Mouse (Mus musculus) lung, embryonic 14.5 days (tissue): ENCODE measurements around the gene Zscan10. TPM values are rescaled to one million over a fixed set of nuclear protein-coding genes. Genes with fewer than 3 reads are reported as not detected.
"Not testable (repeated sequence)": the region's sequence is repeated elsewhere in the genome, so short reads cannot be mapped to it uniquely, and the experiment has no call there.

Experiments
- ATAC-seq: fragments of 200-750 bp; cut with Nextera tagmentation; 2 replicates; pipeline ENCODE4 v1.8.0; 2017; ENCODE audit warnings: mild to moderate bottlenecking, moderate TSS enrichment, moderate library complexity; ENCODE audit not compliant: insufficient read depth
- DNase-seq: peaks from one replicate; pipeline ENCODE4 v3.0.0-alpha.2; 2015
- H3K27ac ChIP-seq: fragments of 300-500 bp; sonication (generic); 2 replicates; pipeline ENCODE4 v1.5.1; 2014; ENCODE audit warnings: low read depth, mild to moderate bottlenecking, moderate library complexity
- H3K27me3 ChIP-seq: fragments of 300-500 bp; sonication (generic); 2 replicates; pipeline ENCODE4 v1.6.1; 2014; ENCODE audit warnings: low read length, control low read depth; ENCODE audit not compliant: insufficient read depth
- H3K36me3 ChIP-seq: fragments of 300-500 bp; sonication (generic); 2 replicates; pipeline ENCODE4 v1.6.1; 2014; ENCODE audit warnings: control low read depth; ENCODE audit not compliant: insufficient read depth
- H3K4me1 ChIP-seq: fragments of 300-500 bp; sonication (generic); 2 replicates; pipeline ENCODE4 v1.6.1; 2014; ENCODE audit warnings: antibody characterized with exemption, control low read depth; ENCODE audit not compliant: insufficient read depth
- H3K4me2 ChIP-seq: fragments of 300-500 bp; sonication (generic); 2 replicates; pipeline ENCODE4 v1.6.1; 2014; ENCODE audit warnings: mild to moderate bottlenecking
- H3K4me3 ChIP-seq: fragments of 300-500 bp; sonication (generic); 2 replicates; pipeline ENCODE4 v1.5.1; 2014; ENCODE audit warnings: low read depth, low read length
- H3K9ac ChIP-seq: fragments of 300-500 bp; sonication (generic); 2 replicates; pipeline ENCODE4 v1.6.1; 2014
- H3K9me3 ChIP-seq: fragments of 300-500 bp; sonication (generic); 2 replicates; pipeline ENCODE4 v1.6.1; 2016; ENCODE audit warnings: low read depth, low read length, control low read depth
- CTCF ChIP-seq: IDR thresholded peaks from 2 replicates; pipeline ENCODE4 v1.5.1; 2016; ENCODE audit warnings: antibody characterized with exemption, low read depth
- WGBS: fragments of 180-500 bp; shearing (Covaris S2); extraction: QIAGEN DNeasy Blood & Tissue Kit; methylation state at CpG from one replicate; pipeline ENCODE4 v1.1.7; 2014; 5-methylcytosine and 5-hydroxymethylcytosine counted together
- polyA plus RNA-seq: library from polyadenylated mRNA; unstranded; fragments of >200 nt; fragmentation: Nextera tagmentation; extraction: Ambion mirVana; gene quantifications from 2 replicates; pipeline ENCODE4 v1.2.1, GENCODE M21; 2014

Zscan10 gene
- polyA plus RNA-seq, 1 experiment from 2014 or later = 0.74 TPM

DNA sequence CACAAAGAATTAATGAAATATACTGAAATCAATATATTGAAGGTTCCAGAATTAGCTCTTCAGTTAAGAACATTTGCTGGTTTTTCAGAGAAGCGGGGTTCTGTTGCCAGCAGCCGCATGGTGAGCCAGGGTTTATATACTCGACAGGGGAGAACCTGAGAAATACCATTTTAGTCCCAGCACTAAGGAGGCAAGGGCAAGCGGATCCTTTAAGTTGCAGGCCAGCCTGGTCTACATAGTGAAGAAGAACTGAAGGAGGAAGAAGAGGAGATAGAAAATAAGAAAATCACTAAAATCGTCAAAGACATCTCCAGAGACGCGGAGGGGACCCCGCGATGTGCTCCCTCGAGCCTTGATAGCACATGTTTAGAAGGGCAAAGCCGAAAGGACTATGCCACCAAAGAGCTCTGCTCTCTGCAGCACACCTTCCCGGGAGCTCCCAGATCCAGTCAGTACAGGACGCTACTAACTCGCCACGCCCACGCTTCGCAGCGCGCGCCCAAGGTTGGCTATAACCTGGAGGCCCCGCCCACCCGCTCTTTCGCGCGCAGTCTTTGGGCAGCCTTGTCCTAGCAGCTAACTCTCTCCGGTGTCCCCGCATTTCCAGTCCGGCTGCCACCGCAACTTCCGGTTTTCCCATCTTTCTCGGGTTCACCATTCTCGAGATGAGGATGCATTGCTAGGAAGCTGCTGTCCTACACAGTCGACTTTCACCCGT is 8.3 kb upstream of the Zscan10 start:
- Histone ChIP-seq H3K4me2 (peak overlapping the region; percentile 90), H3K36me3 (no peaks in the 10 kb centered on the region), H3K9ac (peak overlapping the region; percentile 67), H3K27me3 (no peaks in the 10 kb centered on the region), H3K27ac (peak overlapping the region; percentile 70), H3K4me3 (peak overlapping the region; percentile 50), H3K4me1 (0 out of 2 replicates have a peak, but pooled peaks cover 5% of the 10 kb centered on the region), H3K9me3 (no peaks in the 10 kb centered on the region)
- DNase-seq = peak; percentile 99
- WGBS = 6% methylated on average over 34 of the region's 34 CpGs
- peak; percentile 100 for ATAC-seq
- no peak for TF ChIP-seq CTCF

DNA sequence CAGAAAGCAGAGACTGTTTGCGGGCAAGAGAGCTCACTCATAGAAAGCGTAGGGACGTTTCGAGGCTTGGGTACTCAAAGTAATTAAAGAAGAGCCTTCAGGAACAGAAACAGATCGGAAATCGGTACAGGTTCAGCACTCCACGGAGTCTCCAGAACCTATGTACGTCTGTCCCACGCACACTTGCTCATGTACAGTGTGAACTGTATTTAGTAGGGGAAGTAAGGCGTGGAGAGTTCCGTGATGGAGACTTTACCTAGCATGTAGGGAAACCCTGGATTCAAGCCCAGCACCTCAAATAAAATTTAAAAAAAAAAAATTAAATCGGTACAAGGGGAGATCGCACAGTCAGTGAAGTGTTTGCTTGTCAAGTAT is 7.7 kb upstream of the Zscan10 start:
- WGBS = 10% methylated on average over 13 of the region's 13 CpGs
- Histone ChIP-seq H3K4me2 (peak overlapping the region; percentile 90), H3K4me1 (0 out of 2 replicates have a peak, but pooled peaks cover 5% of the 10 kb centered on the region), H3K27me3 (no peaks in the 10 kb centered on the region), H3K9ac (peak overlapping the region; percentile 67), H3K36me3 (no peaks in the 10 kb centered on the region), H3K4me3 (peak overlapping the region; percentile 50), H3K27ac (peak overlapping the region; percentile 70; the same call in 1 of the 2 replicates), H3K9me3 (no peaks in the 10 kb centered on the region)
- ATAC-seq = peak; percentile 62
- TF ChIP-seq CTCF = no peak
- no peak for DNase-seq

DNA sequence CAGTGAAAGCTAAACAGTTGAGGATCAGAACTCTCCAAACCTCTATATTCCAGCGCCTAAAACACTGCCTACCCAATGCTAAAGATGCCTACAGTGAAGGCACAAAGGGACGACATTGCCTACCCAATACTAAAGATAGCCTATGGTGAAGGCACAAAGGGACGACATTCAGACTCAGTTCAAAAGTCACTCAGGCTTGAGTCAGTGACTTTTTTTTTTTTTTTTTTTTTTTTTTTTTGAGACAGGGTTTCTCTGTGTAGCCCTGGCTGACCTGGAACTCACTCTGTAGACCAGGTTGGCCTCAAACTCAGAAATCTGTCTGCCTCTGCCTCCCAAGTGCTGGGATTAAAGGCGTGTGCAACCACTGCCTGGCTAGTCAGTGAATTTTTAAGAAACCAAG is 5.5 kb upstream of the Zscan10 start:
- not testable (repeated sequence) for H3K36me3 ChIP-seq, H3K4me1 ChIP-seq, H3K27ac ChIP-seq, ATAC-seq, H3K27me3 ChIP-seq, H3K9ac ChIP-seq, H3K4me3 ChIP-seq, H3K4me2 ChIP-seq, H3K9me3 ChIP-seq, DNase-seq
- WGBS = 75% methylated on average over 4 of the region's 4 CpGs

DNA sequence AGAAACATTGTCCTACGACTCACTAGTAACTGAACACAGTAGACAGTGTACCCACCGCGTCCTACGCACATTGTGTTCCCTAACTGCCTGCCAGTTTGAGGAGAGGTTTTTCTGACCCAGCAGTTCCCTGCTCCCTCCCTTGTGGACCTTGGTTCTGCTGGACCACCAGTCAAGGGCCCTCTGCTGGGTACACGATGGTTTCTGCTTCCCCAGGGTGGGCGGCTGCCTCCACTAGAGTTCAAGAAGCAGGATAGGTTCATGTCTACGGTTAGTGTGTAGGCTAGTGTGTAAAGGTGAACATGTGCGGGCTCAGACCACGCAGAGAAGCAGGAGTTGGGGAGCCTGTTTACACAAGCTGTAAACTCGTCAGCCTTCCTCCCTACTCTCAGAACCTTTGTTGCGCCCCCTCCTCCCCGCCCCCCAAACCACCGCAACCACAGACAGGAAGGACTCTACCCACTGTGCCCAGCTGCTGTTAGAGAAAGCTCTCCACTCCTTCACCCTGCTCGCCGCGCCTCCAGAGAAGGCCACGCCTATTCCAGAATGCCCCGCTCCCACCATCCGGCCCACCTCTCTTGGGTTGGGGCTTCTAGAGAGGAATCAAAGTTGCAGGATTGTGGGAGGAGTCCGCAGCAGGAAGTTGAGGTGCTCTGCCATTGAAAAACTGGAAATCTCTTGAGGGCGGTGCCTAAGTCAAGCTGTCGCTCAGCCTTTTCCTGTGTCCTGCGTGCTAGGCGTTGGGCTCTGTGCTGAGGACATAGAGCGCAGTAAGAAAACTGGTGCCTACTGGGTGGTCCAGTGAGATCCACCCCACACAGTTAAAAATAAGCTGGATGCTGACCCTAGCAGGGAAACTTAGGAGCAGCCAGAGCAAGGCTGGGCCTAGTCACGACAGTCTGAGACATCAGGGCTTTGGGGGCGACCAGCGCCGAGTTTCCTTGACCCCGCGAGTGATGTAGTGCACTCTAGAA is 1.8 kb upstream of the Zscan10 start, which contains the start of gene Zfp13:
Zfp13 (minus strand) TSS at position 906 of the 971 bp plus-strand sequence.
- Histone ChIP-seq H3K36me3 (no peaks in the 10 kb centered on the region), H3K27ac (peak within 1 kb of the TSS; percentile 93), H3K4me2 (peak within 1 kb of the TSS; percentile 80), H3K9me3 (no peaks in the 10 kb centered on the region), H3K4me3 (peak within 1 kb of the TSS; percentile 46), H3K9ac (peak within 1 kb of the TSS; percentile 65), H3K27me3 (no peaks in the 10 kb centered on the region), H3K4me1 (0 out of 2 replicates have a peak, but pooled peaks cover 5% of the 10 kb centered on the region)
- TF ChIP-seq CTCF = no peak
- 5% methylated on average over 31 of the region's 31 CpGs for WGBS
- ATAC-seq (peak; percentile 97), DNase-seq (peak; percentile 97)

DNA sequence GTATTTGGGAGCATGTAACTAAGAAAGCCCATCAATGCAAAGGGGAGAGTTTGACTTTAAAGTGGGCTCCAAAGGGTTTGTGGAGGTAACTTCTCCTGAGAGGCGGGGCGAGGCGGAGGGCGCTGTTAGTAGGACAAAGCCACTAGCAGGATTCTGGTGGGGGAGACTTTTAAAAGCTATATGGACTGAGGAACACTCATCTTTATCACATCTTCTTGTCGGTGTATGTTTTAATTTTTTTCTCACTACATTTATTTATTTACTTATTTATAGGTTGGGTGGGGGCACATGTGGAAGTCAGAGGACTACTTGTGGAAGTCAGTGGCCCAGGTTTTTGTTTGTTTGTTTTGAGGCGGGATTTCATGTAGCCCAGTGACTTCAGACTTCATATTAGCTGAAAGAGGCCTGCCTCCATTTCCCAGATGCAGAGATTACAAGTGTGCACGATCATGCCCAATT is 1.0 kb upstream of the Zscan10 start:
- Histone ChIP-seq H3K9ac (peak overlapping the region; percentile 65), H3K4me1 (0 out of 2 replicates have a peak, but pooled peaks cover 5% of the 10 kb centered on the region), H3K4me3 (peak overlapping the region; percentile 46), H3K27ac (peak overlapping the region; percentile 93), H3K36me3 (no peaks in the 10 kb centered on the region), H3K27me3 (no peaks in the 10 kb centered on the region), H3K4me2 (peak overlapping the region; percentile 80), H3K9me3 (no peaks in the 10 kb centered on the region)
- TF ChIP-seq CTCF = no peak
- 38% methylated on average over 7 of the region's 7 CpGs for WGBS
- DNase-seq (peak; percentile 10), ATAC-seq (0 out of 2 replicates have a peak, but pooled peaks have one; percentile 0)

DNA sequence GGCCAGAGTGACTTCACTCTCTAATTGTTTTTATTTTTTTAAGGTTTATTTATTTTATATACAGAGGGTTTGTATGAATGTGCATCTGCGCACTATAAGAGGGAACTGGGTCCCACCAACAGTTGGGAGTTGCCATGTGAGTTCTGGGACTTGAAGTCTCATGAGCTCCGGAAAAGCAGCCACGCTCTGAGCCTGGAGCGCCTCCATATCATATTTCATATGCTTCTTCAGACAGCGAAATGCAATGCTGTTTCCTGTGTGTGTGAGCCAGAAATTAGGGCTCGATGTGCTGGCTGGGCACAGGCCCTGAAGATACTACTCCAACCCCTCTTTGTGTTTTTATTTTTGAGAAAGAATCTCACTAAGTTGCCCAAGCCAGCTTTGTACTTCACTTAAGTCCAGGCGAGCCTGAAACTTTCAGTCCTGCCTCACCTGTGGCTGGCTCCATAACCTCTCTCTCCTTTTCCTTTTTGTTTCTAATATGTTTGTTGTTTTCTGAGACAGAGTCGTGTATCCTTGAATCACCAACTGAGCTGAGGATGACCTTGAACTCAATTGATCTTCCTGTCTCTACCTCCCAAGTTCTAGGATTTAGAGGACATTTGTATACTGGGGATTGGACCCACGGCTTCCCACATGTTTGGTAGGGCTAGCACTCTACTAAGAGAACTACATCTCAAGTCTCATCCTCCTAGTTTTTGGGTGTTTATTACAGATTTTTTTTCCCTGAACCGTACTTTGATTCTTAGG is 1.4 kb downstream of the Zscan10 start:
- DNase-seq (peak; percentile 73), ATAC-seq (no peak)
- 0 out of 2 replicates have a peak, but pooled peaks cover 5% of the 10 kb centered on the region for H3K4me1 ChIP-seq
- H3K27ac ChIP-seq = no peak overlapping the region
- H3K4me3 ChIP-seq = no peak overlapping the region
- WGBS = 34% methylated on average over 10 of the region's 10 CpGs
- no peak for TF ChIP-seq CTCF
- H3K36me3 ChIP-seq = no peaks in the 10 kb centered on the region
- no peaks in the 10 kb centered on the region for H3K27me3 ChIP-seq
- H3K9ac ChIP-seq = no peak overlapping the region
- no peaks in the 10 kb centered on the region for H3K9me3 ChIP-seq
- H3K4me2 ChIP-seq = no peak overlapping the region
